20 mouse cellular contexts compared by ENCODE assay signal in genomic region chr1:13839619-13840308, GRCm38 (mm10).
DNase-seq lines count a peak whose midpoint lies in the region; ATAC-seq and TF ChIP-seq lines count a peak whose summit lies in the region.
"Had no signal": no experiment of that assay in that cellular context is flagged by ENCODE, and none has a peak within 500 bp of the region (broad histone marks: within the 10 kb centered on the region; RNA-seq: fewer than 3 reads in every experiment).

No protein-coding gene starts in this region.

- no peak for ATAC-seq in stomach, postnatal 0 days (ENCODE audit: low FRiP score, low TSS enrichment)
- ATAC-seq: forebrain, embryonic 13.5 days had no signal

- no peaks in the 10 kb centered on the region for H3K27me3 ChIP-seq in stomach, postnatal 0 days (ENCODE audit: control insufficient read depth, insufficient read depth, low read length)
- H3K27me3 ChIP-seq: forebrain, embryonic 13.5 days had no signal

- no peaks in the 10 kb centered on the region for H3K4me1 ChIP-seq in stomach, postnatal 0 days (replicated peaks; ENCODE audit: control insufficient read depth, insufficient read depth)

- peak; percentile 9; the same call in 1 of the 2 replicates for TF ChIP-seq CTCF in stomach, postnatal 0 days (IDR thresholded peaks at IDR 0.05; ENCODE audit: low read depth)

- H3K4me3 ChIP-seq in stomach, postnatal 0 days (ENCODE audit: low read depth, low read length), result no peak overlapping the region
- H3K4me3 ChIP-seq: forebrain, embryonic 13.5 days; left cerebral cortex, adult 2 months; limb, embryonic 10.5 days; midbrain, embryonic 12.5 days; myocyte had no signal

- peak; percentile 5 for DNase-seq in layer of hippocampus, adult 11-12 months (ENCODE audit: low spot score)
- no peak for DNase-seq in layer of hippocampus, postnatal 25 days (ENCODE audit: extremely low spot score in 1 of 2, low spot score in 1 of 2)
- peak; percentile 16 for DNase-seq in testis, postnatal 14 days (ENCODE audit: low spot score)
- DNase-seq in testis, postnatal 10 days (ENCODE audit: low spot score), result no peak
- peak; percentile 63 for DNase-seq in lung, postnatal 10 days
- DNase-seq in stomach, postnatal 0 days (ENCODE audit: low spot score), result no peak
- DNase-seq in right cerebral cortex, adult 2 months (ENCODE audit: low spot score in 2 of 2), result no peak
- DNase-seq in frontal cortex, postnatal 25 days (ENCODE audit: low spot score in 2 of 2), result no peak
- DNase-seq: adrenal gland, postnatal 36 days; cerebellum, adult 9-11 months; gastrocnemius, postnatal 25 days; heart, postnatal 14 days; kidney, adult 9 months; right cerebral cortex, adult 18-20 months had no signal

- H3K9ac ChIP-seq in stomach, postnatal 0 days (ENCODE audit: low read length), result no peak overlapping the region
- H3K9ac ChIP-seq: forebrain, embryonic 13.5 days; liver, embryonic 14.5 days; midbrain, embryonic 12.5 days had no signal

- 69% methylated on average over 11 of the region's 11 CpGs for WGBS in stomach, postnatal 0 days

- TF ChIP-seq EP300 in stomach, postnatal 0 days (optimal IDR thresholded peaks at IDR 0.05), result no peak

- no peaks in the 10 kb centered on the region for H3K9me3 ChIP-seq in stomach, postnatal 0 days (ENCODE audit: control insufficient read depth, low read length)
- H3K9me3 ChIP-seq: forebrain, embryonic 13.5 days; limb, embryonic 10.5 days; midbrain, embryonic 12.5 days had no signal

- no peak overlapping the region for H3K27ac ChIP-seq in stomach, postnatal 0 days (replicated peaks)
- H3K27ac ChIP-seq: forebrain, embryonic 13.5 days; left cerebral cortex, adult 2 months; limb, embryonic 10.5 days; liver, embryonic 14.5 days; midbrain, embryonic 12.5 days had no signal

- H3K36me3 ChIP-seq in stomach, postnatal 0 days (ENCODE audit: control insufficient read depth, insufficient read depth, low read length), result no peaks in the 10 kb centered on the region
- H3K36me3 ChIP-seq: limb, embryonic 10.5 days; midbrain, embryonic 12.5 days had no signal

- H3K4me2 ChIP-seq in stomach, postnatal 0 days (replicated peaks; ENCODE audit: low read depth), result no peak overlapping the region
- H3K4me2 ChIP-seq: forebrain, embryonic 13.5 days; midbrain, embryonic 12.5 days had no signal

Comparison
In these comparisons a context has a peak if more than half of its experiments do, and no peak if none do; other contexts are left out.
1. DNase-seq: peak in layer of hippocampus, adult 11-12 months (single experiment), testis, postnatal 14 days (single experiment) and lung, postnatal 10 days (single experiment); none in layer of hippocampus, postnatal 25 days (0 of 2), testis, postnatal 10 days (single experiment), stomach, postnatal 0 days (single experiment), right cerebral cortex, adult 2 months (0 of 2) and frontal cortex, postnatal 25 days (0 of 2).